Mouse (Mus musculus) embryonic facial prominence, embryonic 12.5 days (tissue): ENCODE measurements around the gene Gm3336. TPM values are rescaled to one million over a fixed set of nuclear protein-coding genes. Genes with fewer than 3 reads are reported as not detected.

Experiments used
- ATAC-seq: fragments of 200-750 bp; cut with Nextera tagmentation; 2 replicates; pipeline ENCODE4 v1.8.0; 2017; ENCODE audit not compliant: insufficient number of reproducible peaks, insufficient read depth, low FRiP score, low TSS enrichment
- H3K27ac ChIP-seq: fragments of 300-500 bp; sonication (generic); 2 replicates; pipeline ENCODE4 v1.5.1; 2016; ENCODE audit warnings: mild to moderate bottlenecking
- H3K27me3 ChIP-seq: fragments of 300-500 bp; sonication (generic); 2 replicates; pipeline ENCODE4 v1.6.1; 2016; ENCODE audit warnings: mild to moderate bottlenecking, moderate library complexity
- H3K36me3 ChIP-seq: fragments of 300-500 bp; sonication (generic); 2 replicates; pipeline ENCODE4 v1.6.1; 2016; ENCODE audit warnings: mild to moderate bottlenecking
- H3K4me1 ChIP-seq: fragments of 300-500 bp; sonication (generic); 2 replicates; pipeline ENCODE4 v1.6.1; 2016
- H3K4me2 ChIP-seq: fragments of 300-500 bp; sonication (generic); replicated peaks from 2 replicates; pipeline ENCODE4 v1.6.1; 2016; ENCODE audit warnings: mild to moderate bottlenecking, moderate library complexity
- H3K4me3 ChIP-seq: fragments of 300-500 bp; sonication (generic); 2 replicates; pipeline ENCODE4 v1.5.1; 2016; ENCODE audit warnings: mild to moderate bottlenecking
- H3K9ac ChIP-seq: fragments of 300-500 bp; sonication (generic); 2 replicates; pipeline ENCODE4 v1.6.1; 2016; ENCODE audit warnings: mild to moderate bottlenecking, moderate library complexity
- H3K9me3 ChIP-seq: fragments of 300-500 bp; sonication (generic); 2 replicates; pipeline ENCODE4 v1.6.1; 2016; ENCODE audit warnings: mild to moderate bottlenecking, moderate library complexity
- WGBS: fragments of 180-500 bp; shearing (Covaris S2); methylation state at CpG from one replicate; pipeline ENCODE4 v1.1.7; 2016; 5-methylcytosine and 5-hydroxymethylcytosine counted together
- polyA plus RNA-seq: library from polyadenylated mRNA; unstranded; fragments of >200 nt; fragmentation: Nextera tagmentation; extraction: Ambion mirVana; gene quantifications from 2 replicates; pipeline ENCODE4 v1.2.1, GENCODE M21; 2016

Gene Gm3336
- polyA plus RNA-seq, 1 experiment from 2014 or later, result not detected

DNA sequence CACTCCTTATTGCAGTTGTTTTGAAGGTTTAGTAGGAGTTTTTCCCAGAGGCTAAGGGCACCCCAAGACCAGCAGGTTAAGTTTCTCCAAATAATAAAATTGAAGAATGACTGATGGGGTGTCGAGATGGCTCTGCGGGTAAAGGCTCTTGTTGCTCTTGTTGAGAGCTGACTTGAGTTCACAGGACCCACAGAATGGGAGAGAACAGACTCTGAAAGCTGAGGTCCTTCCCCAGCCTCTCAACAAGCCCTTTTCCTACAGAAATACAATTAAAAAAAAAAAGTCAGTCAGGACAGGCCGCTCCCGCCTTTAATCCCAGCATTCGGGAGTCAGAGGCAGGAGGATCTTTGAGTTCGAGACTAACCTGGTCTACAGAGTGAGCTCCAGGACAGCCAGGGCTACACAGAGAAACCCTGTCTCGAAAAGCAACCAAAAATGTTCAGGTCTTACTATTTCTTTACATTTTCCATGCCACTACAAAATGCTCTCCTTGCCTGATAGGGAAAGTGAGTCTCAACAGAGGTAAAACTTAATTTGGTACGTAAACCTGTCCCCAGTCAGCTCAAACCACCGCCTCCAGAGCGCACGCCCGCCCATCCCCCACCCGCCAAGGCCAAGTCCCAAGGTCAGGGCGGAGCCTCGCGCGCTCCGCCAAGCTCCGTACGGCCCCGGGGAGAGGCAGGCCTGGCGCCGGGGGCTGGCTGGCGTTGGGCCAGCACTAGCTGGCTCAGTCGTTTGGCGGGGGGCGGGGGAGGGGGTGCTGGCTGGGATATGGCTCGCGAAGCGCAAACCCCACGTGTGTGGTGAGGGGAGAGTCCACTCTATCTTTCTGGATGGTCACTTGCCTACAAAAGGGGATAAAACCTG, 22.1 kb upstream of the Gm3336 start:
- H3K4me1 ChIP-seq, result peaks cover 53% of the 10 kb centered on the region

DNA sequence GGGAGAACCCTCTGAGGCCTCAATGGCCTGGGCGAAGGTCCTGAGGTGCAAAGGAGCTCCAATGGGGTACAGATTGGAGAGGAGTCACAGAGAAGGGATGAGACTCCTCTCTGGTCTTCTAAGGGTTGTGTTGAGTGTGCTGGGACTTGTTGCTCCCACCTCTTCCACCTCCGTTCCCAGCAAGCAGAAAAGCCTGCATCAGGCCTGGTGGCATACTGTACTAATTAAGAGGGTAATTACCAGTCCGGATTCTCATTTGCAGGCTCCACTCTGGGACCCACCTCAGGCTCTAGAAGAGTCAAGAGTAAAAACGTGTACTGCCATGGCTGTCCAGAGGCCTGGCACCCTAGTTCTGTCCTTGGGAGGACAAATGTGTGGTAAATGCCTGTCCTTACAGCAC, 21.4 kb upstream of the Gm3336 start:
- Histone ChIP-seq H3K27ac (peak overlapping the region; percentile 98), H3K4me1 (peaks cover 52% of the 10 kb centered on the region), H3K36me3 (no peaks in the 10 kb centered on the region), H3K4me3 (peak overlapping the region; percentile 6), H3K4me2 (peak overlapping the region; percentile 46), H3K9ac (peak overlapping the region; percentile 43), H3K27me3 (no peaks in the 10 kb centered on the region), H3K9me3 (no peaks in the 10 kb centered on the region)
- ATAC-seq, result no peak
- 22% methylated on average over 4 of the region's 4 CpGs for WGBS

More for the DNA sequence above, 22.1 kb upstream of the Gm3336 start:
- Histone ChIP-seq H3K9ac (peak overlapping the region; percentile 43), H3K27me3 (no peaks in the 10 kb centered on the region), H3K36me3 (no peaks in the 10 kb centered on the region), H3K27ac (peak overlapping the region; percentile 98), H3K4me3 (peak overlapping the region; percentile 6), H3K9me3 (no peaks in the 10 kb centered on the region), H3K4me2 (peak overlapping the region; percentile 46)
- no peak for ATAC-seq
- WGBS, result 6% methylated on average over 29 of the region's 31 CpGs

DNA sequence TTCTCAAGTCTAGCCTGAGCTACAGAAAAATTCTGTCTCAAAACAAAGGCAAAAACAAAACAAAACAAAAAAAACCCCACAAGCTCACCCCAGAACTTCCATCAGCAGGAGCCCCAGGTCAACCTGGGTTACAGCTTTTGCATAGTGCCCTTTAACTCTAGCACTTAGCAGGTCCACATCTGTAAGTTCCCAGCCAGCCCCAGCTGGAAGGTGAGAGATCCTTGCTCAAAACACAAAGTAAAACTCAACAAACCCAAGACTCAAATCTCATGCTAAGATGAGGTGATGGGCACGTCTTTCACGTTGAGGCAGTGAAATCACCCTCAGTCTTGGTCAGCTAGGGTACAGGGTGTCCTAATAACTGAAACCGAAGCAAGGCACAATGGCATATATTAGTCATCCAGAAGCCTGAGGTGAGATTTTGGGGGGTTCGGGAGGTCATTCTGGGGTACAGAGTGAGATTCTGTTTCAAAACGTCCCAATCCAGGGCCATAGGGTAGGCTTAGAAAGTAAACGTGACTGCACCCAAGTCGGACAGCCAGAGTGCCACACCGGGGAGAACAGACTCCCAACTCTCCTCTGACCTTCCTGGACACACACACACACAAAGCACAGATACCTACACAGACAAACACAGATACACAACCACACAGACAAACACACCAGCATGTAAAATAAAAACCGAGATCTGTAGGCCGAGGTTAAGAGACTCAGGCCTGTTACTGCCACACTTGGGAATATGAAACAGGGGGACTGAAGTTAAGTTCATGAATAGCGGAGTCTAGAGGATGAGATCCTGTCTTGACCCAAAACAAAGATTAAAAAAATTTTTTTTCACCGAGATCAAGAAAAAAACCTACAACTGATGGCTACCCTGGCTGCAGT, 20.7 kb upstream of the Gm3336 start:
- H3K4me2 ChIP-seq, result peak overlapping the region; percentile 68
- H3K4me3 ChIP-seq, result peak overlapping the region; percentile 86
- no peaks in the 10 kb centered on the region for H3K9me3 ChIP-seq
- no peaks in the 10 kb centered on the region for H3K36me3 ChIP-seq
- no peaks in the 10 kb centered on the region for H3K27me3 ChIP-seq
- 69% methylated on average over 12 of the region's 12 CpGs for WGBS
- peaks cover 50% of the 10 kb centered on the region for H3K4me1 ChIP-seq
- no peak for ATAC-seq
- H3K27ac ChIP-seq, result peak overlapping the region; percentile 98
- H3K9ac ChIP-seq, result peak overlapping the region; percentile 38; the same call in 1 of the 2 replicates

DNA sequence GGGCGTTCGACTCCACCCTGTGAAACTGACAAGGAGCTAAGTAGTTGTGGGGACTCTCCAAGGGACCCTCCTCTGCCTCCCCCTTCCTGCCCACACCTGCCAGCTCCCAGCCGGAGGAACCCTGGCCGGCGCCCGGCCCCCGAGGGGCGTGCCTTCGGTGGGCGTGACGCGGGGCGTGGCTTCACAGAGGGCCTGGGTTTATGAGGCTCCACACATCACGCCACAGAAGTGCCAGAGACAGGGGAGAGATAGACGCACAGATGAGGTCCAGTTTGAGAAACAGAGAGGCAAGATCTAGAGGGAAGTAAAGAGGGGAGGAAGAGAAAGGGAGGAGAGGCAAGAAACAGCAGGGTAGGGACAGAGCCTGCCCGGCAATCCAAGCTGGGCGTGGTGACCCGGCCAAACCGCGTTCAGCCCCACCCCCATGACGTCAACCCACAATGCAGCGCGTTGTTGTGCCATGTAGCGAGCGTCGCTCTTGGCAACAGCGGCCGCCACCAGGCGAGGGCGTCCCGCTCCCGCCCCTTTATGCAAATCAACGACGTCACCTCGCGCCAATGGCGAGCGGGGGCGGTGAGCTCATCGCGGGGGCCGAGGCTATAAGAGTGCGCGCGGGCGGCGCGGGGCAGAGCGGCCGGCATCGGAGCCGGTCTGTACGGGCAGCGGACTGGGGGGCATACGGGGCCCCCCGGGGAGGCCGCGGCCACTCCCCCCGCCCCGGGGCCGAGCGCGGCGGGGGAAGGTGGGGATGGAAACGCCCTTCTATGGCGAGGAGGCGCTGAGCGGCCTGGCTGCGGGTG, 19.8 kb upstream of the Gm3336 start, which contains the start of gene Jund:
Gene Jund (plus strand): TSS at position 640 of the 800 bp plus-strand sequence.
- H3K4me1 ChIP-seq, result peaks cover 50% of the 10 kb centered on the region
- H3K4me3 ChIP-seq, result peak within 1 kb of the TSS; percentile 86
- H3K27me3 ChIP-seq, result no peaks in the 10 kb centered on the region
- H3K9ac ChIP-seq, result peak within 1 kb of the TSS; percentile 99
- no peaks in the 10 kb centered on the region for H3K9me3 ChIP-seq
- H3K4me2 ChIP-seq, result peak within 1 kb of the TSS; percentile 68
- peak; percentile 83 for ATAC-seq
- peaks cover 9% of the 10 kb centered on the region; the same call in 1 of the 2 replicates for H3K36me3 ChIP-seq
- peak within 1 kb of the TSS; percentile 98 for H3K27ac ChIP-seq
- under 1% methylated on average over 66 of the region's 69 CpGs for WGBS

DNA sequence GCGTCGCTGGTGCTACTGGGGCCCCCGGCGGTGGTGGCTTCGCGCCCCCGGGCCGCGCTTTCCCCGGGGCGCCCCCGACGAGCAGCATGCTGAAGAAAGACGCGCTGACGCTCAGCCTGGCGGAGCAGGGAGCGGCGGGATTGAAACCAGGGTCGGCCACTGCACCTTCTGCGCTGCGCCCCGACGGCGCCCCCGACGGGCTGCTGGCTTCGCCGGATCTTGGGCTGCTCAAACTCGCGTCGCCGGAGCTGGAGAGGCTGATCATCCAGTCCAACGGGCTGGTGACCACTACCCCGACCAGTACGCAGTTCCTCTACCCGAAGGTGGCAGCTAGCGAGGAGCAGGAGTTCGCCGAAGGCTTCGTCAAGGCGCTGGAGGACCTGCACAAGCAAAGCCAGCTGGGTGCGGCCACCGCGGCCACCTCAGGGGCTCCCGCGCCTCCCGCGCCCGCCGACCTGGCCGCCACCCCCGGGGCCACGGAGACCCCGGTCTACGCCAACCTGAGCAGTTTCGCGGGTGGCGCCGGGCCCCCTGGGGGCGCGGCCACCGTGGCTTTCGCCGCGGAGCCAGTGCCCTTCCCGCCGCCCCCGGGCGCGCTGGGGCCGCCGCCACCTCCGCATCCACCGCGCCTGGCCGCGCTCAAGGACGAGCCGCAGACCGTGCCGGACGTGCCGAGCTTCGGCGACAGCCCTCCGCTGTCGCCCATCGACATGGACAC, 19.1 kb upstream of the Gm3336 start:
- H3K4me3 ChIP-seq, result peak overlapping the region; percentile 86
- no peaks in the 10 kb centered on the region for H3K9me3 ChIP-seq
- H3K27me3 ChIP-seq, result no peaks in the 10 kb centered on the region
- H3K9ac ChIP-seq, result peak overlapping the region; percentile 99
- H3K4me1 ChIP-seq, result peaks cover 47% of the 10 kb centered on the region
- H3K4me2 ChIP-seq, result peak overlapping the region; percentile 68
- H3K36me3 ChIP-seq, result peaks cover 9% of the 10 kb centered on the region; the same call in 1 of the 2 replicates
- ATAC-seq, result peak; percentile 9
- peak overlapping the region; percentile 98 for H3K27ac ChIP-seq
- under 1% methylated on average over 81 of the region's 89 CpGs for WGBS

DNA sequence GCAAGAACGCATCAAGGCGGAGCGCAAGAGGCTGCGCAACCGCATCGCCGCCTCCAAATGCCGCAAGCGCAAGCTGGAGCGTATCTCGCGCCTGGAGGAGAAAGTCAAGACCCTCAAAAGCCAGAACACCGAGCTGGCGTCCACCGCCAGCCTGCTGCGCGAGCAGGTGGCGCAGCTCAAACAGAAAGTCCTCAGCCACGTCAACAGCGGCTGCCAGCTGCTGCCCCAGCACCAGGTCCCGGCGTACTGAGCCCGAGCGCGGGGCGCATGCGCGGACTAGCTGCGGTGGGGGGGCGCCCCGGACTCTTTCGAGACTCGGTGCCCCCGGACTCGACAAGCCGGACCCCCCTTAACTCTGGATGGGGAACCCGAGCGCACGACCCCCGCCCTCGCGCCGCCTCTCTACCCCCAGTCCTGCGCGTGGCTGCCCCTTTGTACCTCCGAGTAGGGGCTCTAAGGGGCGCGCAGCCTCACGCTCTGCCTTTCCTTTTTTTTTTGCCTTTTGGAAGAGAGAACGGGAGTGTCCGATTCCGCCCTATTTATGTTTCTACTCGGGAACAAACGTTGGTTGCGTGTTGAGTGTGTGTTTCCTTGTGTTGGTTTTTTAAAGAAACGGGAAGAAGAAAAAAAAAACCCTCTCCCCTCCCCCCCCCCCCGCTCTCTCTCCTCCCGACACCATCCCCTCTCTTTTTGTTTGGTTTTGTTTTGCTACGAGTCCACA, 18.3 kb upstream of the Gm3336 start:
- Histone ChIP-seq H3K4me3 (peak overlapping the region; percentile 86), H3K36me3 (peaks cover 9% of the 10 kb centered on the region; the same call in 1 of the 2 replicates), H3K4me1 (peaks cover 47% of the 10 kb centered on the region), H3K9ac (peak overlapping the region; percentile 99), H3K27ac (peak overlapping the region; percentile 98), H3K9me3 (no peaks in the 10 kb centered on the region), H3K4me2 (peak overlapping the region; percentile 68), H3K27me3 (no peaks in the 10 kb centered on the region)
- under 1% methylated on average over 59 of the region's 59 CpGs for WGBS
- ATAC-seq, result no peak

DNA sequence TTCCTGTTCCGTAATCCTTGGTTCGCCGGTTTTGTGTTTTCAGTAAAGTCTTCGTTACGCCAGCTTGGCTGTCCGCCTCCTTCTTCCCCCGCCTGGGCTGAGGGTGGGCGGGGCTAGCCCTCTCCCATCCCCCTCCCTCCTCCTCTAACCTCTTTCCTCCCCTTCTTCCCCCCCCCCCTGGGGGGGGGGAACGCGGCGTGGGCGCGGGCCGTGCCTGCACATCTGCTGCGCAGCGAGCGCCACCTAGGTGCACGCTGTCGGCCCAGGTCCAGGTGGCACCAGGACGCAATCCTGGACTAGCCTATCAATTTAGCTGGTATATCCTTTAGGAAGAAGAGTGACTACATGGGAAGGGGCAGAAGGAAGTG, 17.8 kb upstream of the Gm3336 start:
- H3K27me3 ChIP-seq, result no peaks in the 10 kb centered on the region
- ATAC-seq, result no peak
- H3K4me2 ChIP-seq, result peak overlapping the region; percentile 68
- peak overlapping the region; percentile 99 for H3K9ac ChIP-seq
- H3K4me1 ChIP-seq, result peaks cover 43% of the 10 kb centered on the region
- peaks cover 9% of the 10 kb centered on the region; the same call in 1 of the 2 replicates for H3K36me3 ChIP-seq
- under 1% methylated on average over 20 of the region's 20 CpGs for WGBS
- peak overlapping the region; percentile 86 for H3K4me3 ChIP-seq
- H3K9me3 ChIP-seq, result no peaks in the 10 kb centered on the region
- peak overlapping the region; percentile 98 for H3K27ac ChIP-seq

DNA sequence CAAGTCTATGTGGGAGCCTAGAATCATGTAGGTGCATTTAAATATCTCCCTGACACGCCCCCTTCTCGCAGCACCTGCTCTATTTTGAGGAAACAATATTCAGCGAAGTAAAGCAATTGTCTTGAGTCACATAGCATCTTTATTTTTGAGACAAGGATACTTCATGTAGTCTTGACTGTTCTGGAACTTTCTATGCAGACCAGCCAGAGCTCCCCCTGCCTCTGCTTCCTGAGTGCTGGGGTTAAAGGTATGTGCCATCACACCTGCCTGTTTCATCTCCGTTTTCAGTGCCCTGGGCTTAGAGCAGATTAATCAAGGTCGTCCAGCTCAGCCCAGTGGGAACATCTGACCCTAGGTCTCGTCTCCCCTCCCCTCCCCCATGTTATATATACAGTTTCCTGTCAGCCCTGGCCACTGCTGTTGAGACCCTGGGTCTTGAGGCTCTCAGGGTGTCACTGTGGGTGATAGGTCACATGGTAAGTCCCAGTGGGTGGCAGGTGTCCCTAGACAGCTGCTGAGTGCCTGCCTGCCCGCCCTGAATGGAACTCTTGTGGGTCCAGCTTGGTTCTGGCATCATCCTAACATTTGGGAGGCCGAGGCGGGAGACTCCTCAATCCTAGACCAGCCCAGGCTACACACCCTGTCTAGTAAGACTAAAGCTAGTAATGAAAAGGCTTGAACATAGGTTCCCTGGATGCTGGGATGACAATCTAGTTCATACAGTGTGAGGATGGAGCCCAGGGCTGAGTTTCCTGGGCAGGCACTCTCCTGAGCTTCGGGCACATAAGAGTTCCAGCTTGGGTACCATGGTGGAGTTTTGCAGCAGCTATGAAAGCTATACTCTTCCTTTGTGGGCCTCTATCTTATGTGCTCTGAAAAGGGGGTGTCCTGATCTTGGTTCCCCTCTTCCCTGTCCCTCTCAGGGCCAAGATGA, 17.0 kb upstream of the Gm3336 start:
- peak overlapping the region; percentile 86 for H3K4me3 ChIP-seq
- peaks cover 9% of the 10 kb centered on the region; the same call in 1 of the 2 replicates for H3K36me3 ChIP-seq
- peak overlapping the region; percentile 98 for H3K27ac ChIP-seq
- no peaks in the 10 kb centered on the region for H3K27me3 ChIP-seq
- 55% methylated on average over 10 of the region's 10 CpGs for WGBS
- H3K4me1 ChIP-seq, result peaks cover 36% of the 10 kb centered on the region
- H3K9me3 ChIP-seq, result no peaks in the 10 kb centered on the region
- peak overlapping the region; percentile 68 for H3K4me2 ChIP-seq
- peak overlapping the region; percentile 99 for H3K9ac ChIP-seq
- no peak for ATAC-seq

DNA sequence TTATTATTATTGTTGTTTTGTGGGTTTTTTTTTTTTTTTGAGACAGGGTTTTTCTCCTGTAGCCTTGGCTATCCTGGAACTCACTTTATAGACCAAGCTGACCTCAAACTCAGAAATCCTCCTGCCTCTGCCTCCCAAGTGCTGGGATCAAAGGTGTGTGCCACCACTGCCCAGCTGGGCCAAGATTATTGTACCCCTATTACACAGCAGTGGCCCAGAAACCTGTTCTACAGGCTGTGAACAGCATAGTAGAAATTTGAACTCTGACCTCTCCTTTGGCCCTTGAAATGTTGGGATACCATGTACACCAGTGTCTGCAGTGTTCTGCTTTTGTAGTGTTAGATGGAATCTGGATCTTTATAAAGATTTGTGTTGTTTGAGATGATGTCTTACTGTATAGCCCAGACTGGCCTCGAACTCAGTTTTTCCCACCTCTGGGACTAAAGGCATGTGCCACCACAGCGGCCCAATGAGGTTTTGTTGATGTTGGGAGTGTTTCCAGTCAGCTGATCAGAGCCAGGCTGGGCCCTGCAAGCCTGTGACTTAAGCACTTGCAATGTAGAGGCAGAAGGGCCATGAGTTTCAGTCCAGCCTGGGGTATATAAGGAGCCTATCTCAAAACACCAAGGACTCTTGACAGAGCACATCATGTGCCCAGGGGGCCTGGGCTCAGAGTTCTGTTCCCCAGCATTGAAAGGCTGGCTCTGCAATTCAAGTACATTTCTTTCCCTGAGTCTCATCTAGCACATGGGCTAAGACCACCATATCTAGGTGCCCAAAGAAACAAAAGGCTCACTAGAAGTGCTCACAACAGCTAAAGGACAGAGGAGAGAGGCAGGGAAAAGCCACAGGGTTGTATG, 16.1 kb upstream of the Gm3336 start:
- H3K4me1 ChIP-seq, result peaks cover 28% of the 10 kb centered on the region
- H3K27ac ChIP-seq, result no peak overlapping the region
- no peaks in the 10 kb centered on the region for H3K27me3 ChIP-seq
- peaks cover 9% of the 10 kb centered on the region; the same call in 1 of the 2 replicates for H3K36me3 ChIP-seq
- 96% methylated on average over 2 of the region's 2 CpGs for WGBS
- H3K9ac ChIP-seq, result no peak overlapping the region
- H3K4me2 ChIP-seq, result peak overlapping the region; percentile 68; the same call in 1 of the 2 replicates
- H3K4me3 ChIP-seq, result no peak overlapping the region
- ATAC-seq, result no peak
- no peaks in the 10 kb centered on the region for H3K9me3 ChIP-seq
